Mouse (Mus musculus) intestine, embryonic 15.5 days (tissue): ENCODE measurements around the gene Safb2. TPM values are rescaled to one million over a fixed set of nuclear protein-coding genes. Genes with fewer than 3 reads are reported as not detected.
"Not testable (repeated sequence)": the region's sequence is repeated elsewhere in the genome, so short reads cannot be mapped to it uniquely, and the experiment has no call there.

ENCODE experiments used
- ATAC-seq: fragments of 200-750 bp; cut with Nextera tagmentation; 2 replicates; pipeline ENCODE4 v1.8.0; 2017; ENCODE audit warnings: moderate TSS enrichment, moderate library complexity
- H3K27ac ChIP-seq: fragments of 300-500 bp; sonication (generic); 2 replicates; pipeline ENCODE4 v1.5.1; 2015; ENCODE audit warnings: mild to moderate bottlenecking, inconsistent platforms
- H3K27me3 ChIP-seq: fragments of 300-500 bp; sonication (generic); replicated peaks from 2 replicates; pipeline ENCODE4 v1.6.1; 2015; ENCODE audit warnings: inconsistent platforms
- H3K36me3 ChIP-seq: fragments of 300-500 bp; sonication (generic); 2 replicates; pipeline ENCODE4 v1.6.1; 2015; ENCODE audit warnings: inconsistent platforms
- H3K4me1 ChIP-seq: fragments of 300-500 bp; sonication (generic); replicated peaks from 2 replicates; pipeline ENCODE4 v1.6.1; 2015; ENCODE audit warnings: inconsistent platforms
- H3K4me2 ChIP-seq: fragments of 300-500 bp; sonication (generic); replicated peaks from 2 replicates; pipeline ENCODE4 v1.6.1; 2015; ENCODE audit warnings: mild to moderate bottlenecking, inconsistent platforms
- H3K4me3 ChIP-seq: fragments of 300-500 bp; sonication (generic); replicated peaks from 2 replicates; pipeline ENCODE4 v1.5.1; 2015; ENCODE audit warnings: inconsistent platforms
- H3K9ac ChIP-seq: fragments of 300-500 bp; sonication (generic); 2 replicates; pipeline ENCODE4 v1.6.1; 2015; ENCODE audit warnings: inconsistent platforms
- H3K9me3 ChIP-seq: fragments of 300-500 bp; sonication (generic); 2 replicates; pipeline ENCODE4 v1.6.1; 2016; ENCODE audit warnings: inconsistent platforms
- WGBS: fragments of 180-500 bp; shearing (Covaris S2); methylation state at CpG from one replicate; pipeline ENCODE4 v1.1.7; 2015; 5-methylcytosine and 5-hydroxymethylcytosine counted together
- polyA plus RNA-seq: library from polyadenylated mRNA; unstranded; fragments of >200 nt; fragmentation: Nextera tagmentation; extraction: Ambion mirVana; gene quantifications from 2 replicates; pipeline ENCODE4 v1.2.1, GENCODE M21; 2015

Gene Safb2
- polyA plus RNA-seq, 1 experiment from 2014 or later = 66.7 TPM

DNA sequence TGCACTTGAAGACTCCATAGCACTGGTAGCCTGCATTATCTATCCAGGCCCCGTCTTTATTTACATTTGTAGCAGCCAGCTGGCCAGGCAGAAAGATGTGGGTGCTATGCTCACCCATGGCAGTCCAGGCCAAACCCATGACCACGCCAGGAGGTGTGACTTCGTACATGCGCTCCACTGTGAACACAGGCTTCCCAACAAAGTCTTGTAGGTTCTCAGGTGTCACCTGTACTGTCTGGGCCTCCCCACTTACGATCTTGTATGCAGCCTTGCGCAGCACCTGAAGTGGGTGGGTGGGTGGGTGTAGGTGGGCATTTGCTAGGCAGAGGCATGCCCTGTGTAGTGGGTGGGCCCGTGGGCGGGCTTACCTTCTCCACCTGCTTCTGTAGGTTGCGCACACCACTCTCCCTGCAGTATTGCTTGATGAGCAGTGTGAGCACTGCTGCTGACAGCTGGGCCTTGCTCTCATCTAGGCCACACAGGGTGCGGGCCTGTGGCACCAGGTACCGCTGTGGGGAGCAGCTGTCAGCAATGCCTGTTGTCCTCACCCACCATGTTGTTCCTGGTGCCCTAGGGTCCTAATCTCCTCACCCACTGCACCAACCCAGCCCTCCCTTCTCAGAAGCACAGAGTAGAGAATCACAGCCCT is 30.9 kb upstream of the Safb2 start:
- no peak for ATAC-seq
- H3K9me3 ChIP-seq = no peaks in the 10 kb centered on the region
- no peak overlapping the region for H3K27ac ChIP-seq
- 70% methylated on average over 11 of the region's 11 CpGs for WGBS
- peak overlapping the region; percentile 77 for H3K9ac ChIP-seq
- peaks cover 27% of the 10 kb centered on the region for H3K4me1 ChIP-seq
- H3K4me3 ChIP-seq = peak overlapping the region; percentile 74; the same call in 1 of the 2 replicates
- no peaks in the 10 kb centered on the region for H3K27me3 ChIP-seq
- peak overlapping the region; percentile 85 for H3K4me2 ChIP-seq
- peaks cover 47% of the 10 kb centered on the region for H3K36me3 ChIP-seq

DNA sequence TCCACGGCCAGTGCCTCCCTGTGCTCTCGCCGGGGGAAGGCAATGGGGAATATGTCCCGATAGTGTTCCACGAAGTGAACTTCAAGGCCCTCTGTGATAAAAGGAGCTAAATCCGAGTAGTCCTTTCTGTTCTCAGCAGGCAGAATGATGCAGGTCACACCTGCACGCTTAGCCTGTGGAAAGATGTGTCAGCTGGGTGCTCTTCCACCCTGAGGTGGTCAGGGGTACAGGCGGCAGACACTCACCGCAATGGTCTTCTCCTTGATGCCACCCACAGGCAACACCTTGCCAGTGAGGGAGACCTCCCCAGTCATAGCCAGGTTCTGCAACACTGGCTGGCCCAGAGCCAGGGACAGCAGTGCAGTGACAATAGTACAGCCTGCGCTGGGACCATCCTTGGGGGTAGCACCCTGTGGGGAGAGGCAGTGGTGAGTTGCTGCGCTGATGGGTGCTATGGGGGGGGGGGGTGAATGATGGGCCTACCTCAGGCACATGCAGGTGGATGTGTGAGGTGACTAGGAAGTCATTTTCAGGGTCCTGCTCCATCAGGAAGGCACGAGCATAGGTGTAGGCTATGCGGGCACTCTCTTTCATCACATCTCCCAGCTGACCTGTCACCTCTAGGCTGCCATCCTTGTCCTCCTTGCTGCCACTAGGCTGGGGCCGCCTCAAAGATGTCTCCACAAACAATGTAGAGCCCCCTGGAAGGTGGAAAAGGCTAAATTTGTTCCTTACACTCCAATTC is 30.2 kb upstream of the Safb2 start:
- no peaks in the 10 kb centered on the region for H3K27me3 ChIP-seq
- H3K36me3 ChIP-seq = peaks cover 40% of the 10 kb centered on the region
- peak overlapping the region; percentile 85 for H3K4me2 ChIP-seq
- H3K4me1 ChIP-seq = peaks cover 27% of the 10 kb centered on the region
- peak overlapping the region; percentile 88; the same call in 1 of the 2 replicates for H3K27ac ChIP-seq
- H3K9me3 ChIP-seq = no peaks in the 10 kb centered on the region
- peak overlapping the region; percentile 74 for H3K4me3 ChIP-seq
- WGBS = 21% methylated on average over 14 of the region's 14 CpGs
- no peak for ATAC-seq
- H3K9ac ChIP-seq = peak overlapping the region; percentile 77

DNA sequence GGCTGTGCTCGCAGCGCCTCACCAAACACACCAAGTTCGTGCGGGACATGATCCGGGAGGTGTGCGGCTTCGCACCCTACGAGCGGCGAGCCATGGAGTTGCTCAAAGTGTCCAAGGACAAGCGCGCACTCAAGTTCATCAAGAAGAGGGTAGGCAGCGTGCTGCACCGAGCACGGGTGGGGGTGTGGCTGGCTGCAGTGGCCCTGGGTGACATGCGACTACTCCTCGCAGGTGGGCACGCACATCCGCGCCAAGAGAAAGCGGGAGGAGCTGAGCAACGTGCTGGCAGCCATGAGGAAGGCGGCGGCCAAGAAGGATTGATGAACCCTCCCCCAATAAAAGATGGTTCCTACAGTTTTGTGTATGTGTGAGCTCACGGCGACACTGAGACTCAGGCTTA is 29.5 kb upstream of the Safb2 start:
- H3K4me2 ChIP-seq = peak overlapping the region; percentile 85
- peak overlapping the region; percentile 74 for H3K4me3 ChIP-seq
- H3K9me3 ChIP-seq, H3K27me3 ChIP-seq, ATAC-seq: not testable (repeated sequence)
- H3K36me3 ChIP-seq = peaks cover 37% of the 10 kb centered on the region
- H3K4me1 ChIP-seq = peaks cover 27% of the 10 kb centered on the region
- peak overlapping the region; percentile 88 for H3K27ac ChIP-seq
- H3K9ac ChIP-seq = peak overlapping the region; percentile 77
- WGBS = 1% methylated on average over 26 of the region's 26 CpGs

DNA sequence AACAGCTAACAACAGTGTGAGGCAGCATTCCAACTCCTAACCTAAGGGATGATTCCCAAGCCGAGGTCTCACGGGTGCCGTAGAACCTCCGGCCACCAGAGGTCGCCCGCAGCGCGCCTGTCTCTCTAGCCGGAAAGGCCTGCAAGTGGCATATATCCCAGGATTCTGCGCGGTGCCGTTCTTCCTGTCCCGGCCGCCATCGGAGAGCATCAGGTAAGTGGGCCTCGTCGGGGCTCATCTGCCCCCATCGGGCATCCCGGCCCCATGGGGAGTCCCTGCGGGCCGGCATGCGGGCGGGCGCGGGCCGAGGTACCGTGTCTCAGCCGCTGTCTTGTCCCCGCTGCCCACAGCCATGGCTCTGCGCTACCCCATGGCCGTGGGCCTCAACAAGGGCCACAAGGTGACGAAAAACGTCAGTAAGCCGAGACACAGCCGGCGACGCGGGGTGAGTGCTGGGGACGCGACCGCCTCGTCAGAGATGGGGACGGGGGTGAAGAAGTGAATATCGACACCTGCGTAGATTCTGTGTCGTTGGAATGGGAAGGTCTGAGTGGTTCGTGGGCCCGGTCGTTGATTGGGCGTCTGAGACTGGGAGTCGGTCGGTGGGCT is 29.0 kb upstream of the Safb2 start, which contains the start of gene Rpl36:
Gene Rpl36 (plus strand): TSS at position 181 of the 609 bp plus-strand sequence.
- under 1% methylated on average over 52 of the region's 52 CpGs for WGBS
- H3K36me3 ChIP-seq = peaks cover 33% of the 10 kb centered on the region
- H3K27ac ChIP-seq = peak within 1 kb of the TSS; percentile 88
- H3K9ac ChIP-seq = peak within 1 kb of the TSS; percentile 77
- H3K4me3 ChIP-seq = peak within 1 kb of the TSS; percentile 74
- H3K4me2 ChIP-seq = peak within 1 kb of the TSS; percentile 85
- peaks cover 31% of the 10 kb centered on the region for H3K4me1 ChIP-seq
- peak; percentile 56 for ATAC-seq
- H3K9me3 ChIP-seq = no peaks in the 10 kb centered on the region
- no peaks in the 10 kb centered on the region for H3K27me3 ChIP-seq

DNA sequence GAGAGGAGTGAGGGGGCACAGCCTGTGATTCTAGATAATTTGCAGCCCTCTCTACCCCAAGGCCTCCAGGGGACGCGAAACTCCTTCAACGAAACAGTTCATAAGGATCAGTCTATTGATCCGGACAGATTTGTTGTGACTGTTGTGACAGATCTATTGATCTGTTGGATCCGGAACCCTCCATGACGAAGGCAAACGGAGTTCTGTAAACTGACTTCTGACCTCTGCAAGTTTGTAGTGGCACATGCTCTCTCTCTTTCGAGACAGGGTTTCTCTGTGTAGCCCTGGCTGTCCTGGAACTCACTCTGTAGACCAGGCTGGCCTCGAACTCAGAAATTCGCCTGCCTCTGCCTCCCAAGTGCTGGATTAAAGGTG is 28.2 kb upstream of the Safb2 start:
- not testable (repeated sequence) for H3K27ac ChIP-seq, ATAC-seq
- 59% methylated on average over 10 of the region's 10 CpGs for WGBS

DNA sequence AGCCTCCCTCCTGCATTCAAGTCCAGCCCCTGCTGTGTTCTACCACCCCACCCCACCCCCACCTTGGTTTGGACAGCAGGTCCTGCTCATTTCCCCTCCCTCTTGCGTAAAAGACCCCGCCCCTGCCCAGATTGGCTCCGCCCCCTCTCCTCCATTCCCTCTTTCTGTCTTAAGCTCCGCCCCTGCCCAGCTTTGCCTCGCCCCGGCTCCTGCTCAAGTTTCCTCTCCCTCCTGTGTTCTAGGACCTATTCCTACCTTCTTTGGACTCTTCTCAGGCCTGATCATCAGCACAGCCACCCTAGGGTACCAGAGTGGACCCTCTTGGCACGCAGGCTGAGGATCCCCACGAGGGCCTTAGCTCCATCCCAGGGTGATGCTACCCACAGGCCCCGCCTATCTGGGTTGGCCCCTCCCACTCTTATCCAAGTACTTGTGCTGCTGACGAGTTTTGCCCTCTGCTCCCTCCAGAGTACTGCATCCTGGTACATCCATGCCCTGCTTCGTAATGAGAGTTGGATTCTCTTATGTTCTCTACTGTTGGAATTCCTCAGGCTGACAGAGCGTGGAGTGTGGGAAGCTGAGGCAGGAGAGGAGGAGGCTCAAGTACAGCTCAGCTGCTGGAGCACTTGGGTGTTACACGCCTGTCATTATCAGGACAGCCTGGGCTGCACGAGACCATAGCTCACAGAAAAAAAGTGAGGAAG is 27.6 kb upstream of the Safb2 start:
- Histone ChIP-seq H3K4me2 (peak overlapping the region; percentile 33; the same call in 1 of the 2 replicates), H3K27me3 (no peaks in the 10 kb centered on the region), H3K36me3 (peaks cover 28% of the 10 kb centered on the region), H3K4me1 (peaks cover 33% of the 10 kb centered on the region), H3K9ac (no peak overlapping the region), H3K27ac (peak overlapping the region; percentile 6; the same call in 1 of the 2 replicates), H3K9me3 (no peaks in the 10 kb centered on the region), H3K4me3 (0 out of 2 replicates have a peak overlapping the region, but pooled peaks have one; percentile 3)
- peak; percentile 5; the same call in 1 of the 2 replicates for ATAC-seq
- WGBS = 18% methylated on average over 14 of the region's 14 CpGs

More for the DNA sequence above, 28.2 kb upstream of the Safb2 start:
- Histone ChIP-seq H3K4me2 (0 out of 2 replicates have a peak overlapping the region, but pooled peaks have one; percentile 33), H3K4me1 (peaks cover 33% of the 10 kb centered on the region), H3K36me3 (peaks cover 28% of the 10 kb centered on the region)
- H3K27me3 ChIP-seq, H3K9me3 ChIP-seq, H3K4me3 ChIP-seq, H3K9ac ChIP-seq: not testable (repeated sequence)

DNA sequence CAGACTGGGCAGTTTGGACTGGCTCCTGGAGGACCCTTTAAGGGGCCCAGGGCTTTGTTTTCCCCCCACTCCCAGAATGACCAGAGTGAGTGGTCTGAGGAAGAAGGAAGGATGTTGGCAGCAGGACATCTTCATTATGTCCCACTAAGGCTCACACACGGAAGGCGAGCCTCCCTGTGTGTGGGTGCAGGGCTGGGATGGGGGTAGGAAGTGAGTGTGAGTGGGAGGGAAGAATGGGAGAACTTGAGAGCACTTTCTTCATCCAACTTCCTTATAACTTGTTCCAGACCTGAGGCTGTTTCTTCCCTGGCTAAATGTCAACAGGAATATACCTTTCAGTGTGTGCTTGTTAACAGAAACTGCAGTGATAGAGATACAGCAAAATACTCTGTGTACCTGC is 26.9 kb upstream of the Safb2 start:
- no peak for ATAC-seq
- Histone ChIP-seq H3K27ac (peak overlapping the region; percentile 6; the same call in 1 of the 2 replicates), H3K36me3 (peaks cover 31% of the 10 kb centered on the region), H3K27me3 (no peaks in the 10 kb centered on the region), H3K4me2 (no peak overlapping the region), H3K9me3 (no peaks in the 10 kb centered on the region), H3K4me3 (no peak overlapping the region), H3K4me1 (peaks cover 33% of the 10 kb centered on the region), H3K9ac (no peak overlapping the region)
- WGBS = 82% methylated on average over 2 of the region's 2 CpGs

DNA sequence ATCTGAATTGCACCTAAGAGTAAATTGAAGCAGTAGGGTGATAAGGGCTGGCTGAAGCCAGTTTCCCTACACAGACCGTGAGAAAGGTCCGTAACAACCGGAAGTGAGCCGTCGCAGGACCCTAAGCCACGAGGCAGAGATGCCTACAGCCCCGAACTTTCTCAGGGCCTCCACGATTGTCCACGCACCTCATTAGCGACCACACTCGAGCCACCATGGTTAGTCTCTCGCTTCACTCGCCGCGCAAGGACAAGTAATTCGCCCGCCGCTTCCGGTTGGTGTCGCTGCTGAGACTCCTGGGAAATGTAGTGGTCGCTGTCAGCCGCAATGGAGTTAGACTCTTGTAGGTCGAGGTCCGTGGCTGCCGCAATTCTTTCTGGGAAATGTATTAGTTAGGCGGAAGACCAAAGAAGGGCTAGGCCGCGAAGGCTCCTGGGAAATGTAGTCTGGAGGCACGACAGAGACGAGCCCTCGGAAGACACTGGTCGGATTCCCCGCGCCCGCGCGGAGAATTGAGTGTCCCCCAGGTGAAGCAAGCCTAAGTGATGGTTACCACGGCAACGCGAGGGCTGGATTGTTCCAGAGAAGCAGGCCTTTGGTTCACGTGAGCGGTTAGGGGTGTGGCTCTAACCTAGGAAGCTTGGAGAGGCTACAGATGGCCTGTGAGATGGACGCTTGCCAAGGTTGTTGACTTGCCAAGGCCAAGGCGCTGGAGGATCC is 25.2 kb upstream of the Safb2 start, which contains the start of gene 2410015M20Rik:
Gene 2410015M20Rik (minus strand): TSS at position 320 of the 720 bp plus-strand sequence.
- H3K36me3 ChIP-seq = peaks cover 30% of the 10 kb centered on the region
- peaks cover 21% of the 10 kb centered on the region for H3K4me1 ChIP-seq
- peak; percentile 89 for ATAC-seq
- peak within 1 kb of the TSS; percentile 75 for H3K27ac ChIP-seq
- no peaks in the 10 kb centered on the region for H3K27me3 ChIP-seq
- peak within 1 kb of the TSS; percentile 58 for H3K9ac ChIP-seq
- peak within 1 kb of the TSS; percentile 58 for H3K4me3 ChIP-seq
- no peaks in the 10 kb centered on the region for H3K9me3 ChIP-seq
- WGBS = under 1% methylated on average over 44 of the region's 44 CpGs
- H3K4me2 ChIP-seq = peak within 1 kb of the TSS; percentile 72

DNA sequence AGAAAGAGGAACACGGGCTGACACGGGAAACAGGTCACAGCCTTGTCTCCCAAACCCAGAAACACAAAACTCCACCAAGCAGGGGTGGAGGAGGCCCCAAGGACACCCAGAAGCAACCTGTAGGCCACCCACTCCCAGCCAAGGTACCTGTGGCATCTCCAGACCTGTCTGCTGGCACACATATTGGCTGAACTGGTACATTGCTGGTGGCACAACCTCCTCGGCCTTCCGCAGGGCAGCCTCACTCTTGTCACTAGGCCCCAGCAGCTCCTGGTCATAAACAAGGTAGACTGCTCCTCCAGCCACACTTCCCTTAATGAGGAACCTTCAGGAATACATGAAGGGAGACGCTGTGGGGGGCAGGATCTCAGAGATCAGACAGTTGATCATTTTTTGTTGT is 24.3 kb upstream of the Safb2 start:
- peak overlapping the region; percentile 75 for H3K27ac ChIP-seq
- peak overlapping the region; percentile 58 for H3K9ac ChIP-seq
- H3K9me3 ChIP-seq = no peaks in the 10 kb centered on the region
- no peaks in the 10 kb centered on the region for H3K27me3 ChIP-seq
- WGBS = 43% methylated on average over 5 of the region's 5 CpGs
- H3K36me3 ChIP-seq = peaks cover 34% of the 10 kb centered on the region
- H3K4me3 ChIP-seq = peak overlapping the region; percentile 58
- peak overlapping the region; percentile 64 for H3K4me2 ChIP-seq
- ATAC-seq = no peak
- H3K4me1 ChIP-seq = peaks cover 16% of the 10 kb centered on the region

DNA sequence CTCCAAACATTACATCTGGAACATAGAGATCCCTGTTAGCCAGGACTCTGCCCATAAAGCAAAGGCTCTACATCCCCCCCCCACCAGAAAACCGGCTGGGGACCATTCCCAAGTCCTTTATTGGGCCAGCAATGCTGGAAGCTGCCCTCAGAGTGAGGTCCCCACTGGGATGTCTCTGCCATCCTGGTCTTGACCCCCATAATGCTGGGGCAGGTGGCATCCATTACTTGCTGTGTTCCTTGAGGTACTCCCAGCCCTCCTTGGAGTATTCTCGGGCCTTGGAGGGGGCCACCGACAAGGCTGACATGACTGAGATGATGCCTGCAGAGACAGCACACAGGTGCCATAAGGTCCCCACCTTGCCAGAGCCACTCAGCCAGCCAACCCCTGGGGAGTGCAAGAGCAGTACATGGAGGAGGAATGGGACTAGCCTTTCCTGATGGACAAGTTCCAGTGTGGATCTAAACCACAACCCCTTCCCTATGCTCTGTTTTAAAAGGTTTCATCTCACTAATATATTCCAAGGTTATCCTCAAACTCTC is 23.2 kb upstream of the Safb2 start:
- peaks cover 45% of the 10 kb centered on the region for H3K36me3 ChIP-seq
- no peak overlapping the region for H3K9ac ChIP-seq
- H3K4me1 ChIP-seq = peaks cover 16% of the 10 kb centered on the region
- WGBS = 79% methylated on average over 3 of the region's 3 CpGs
- no peak overlapping the region for H3K27ac ChIP-seq
- H3K4me2 ChIP-seq = no peak overlapping the region; the same call in 1 of the 2 replicates
- ATAC-seq = no peak
- no peaks in the 10 kb centered on the region for H3K27me3 ChIP-seq
- no peaks in the 10 kb centered on the region for H3K9me3 ChIP-seq
- no peak overlapping the region for H3K4me3 ChIP-seq

DNA sequence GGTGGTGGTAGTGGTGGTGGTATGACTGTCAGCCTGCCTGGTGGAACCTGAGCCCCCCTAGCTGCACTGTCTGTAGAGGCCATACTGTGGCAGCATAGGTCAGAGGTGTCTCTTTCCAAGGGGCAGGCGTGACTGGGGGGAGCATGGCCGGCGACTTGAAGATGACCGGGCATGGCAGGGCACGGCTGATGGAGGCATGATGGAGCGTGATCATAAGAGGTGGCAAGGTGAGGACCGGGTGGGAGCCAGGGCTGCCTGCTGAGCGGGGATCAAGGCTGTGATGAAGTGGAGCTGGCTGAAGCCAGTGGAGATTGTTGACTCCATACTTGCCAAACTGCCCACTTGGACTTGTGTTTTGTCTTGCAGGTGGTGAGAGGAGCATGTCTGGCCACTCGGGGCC is 21.0 kb upstream of the Safb2 start:
- Histone ChIP-seq H3K4me3 (no peak overlapping the region), H3K4me2 (no peak overlapping the region), H3K36me3 (peaks cover 64% of the 10 kb centered on the region), H3K4me1 (peaks cover 6% of the 10 kb centered on the region), H3K27ac (no peak overlapping the region), H3K9me3 (no peaks in the 10 kb centered on the region), H3K27me3 (no peaks in the 10 kb centered on the region), H3K9ac (no peak overlapping the region)
- no peak for ATAC-seq
- 82% methylated on average over 9 of the region's 9 CpGs for WGBS
